Mouse (Mus musculus) cerebellum, adult 2 months (tissue): ENCODE results near the gene Asz1. TPM values are rescaled to one million over a fixed set of nuclear protein-coding genes. Genes with fewer than 3 reads are reported as not detected.

Experiments
- DNase-seq, 2 experiments: peaks; one replicate each; pipeline ENCODE4 v3.0.0; 2021
- H3K27ac ChIP-seq: fragments of 200-500 bp; 2 replicates; pipeline ENCODE4 v1.5.1; 2012; ENCODE audit warnings: low read length, control low read depth, inconsistent platforms; ENCODE audit not compliant: insufficient read depth
- H3K27me3 ChIP-seq: fragments of 200-500 bp; 2 replicates; pipeline ENCODE4 v1.6.1; 2012; ENCODE audit warnings: inconsistent platforms, mild to moderate bottlenecking, low read length, moderate library complexity; ENCODE audit not compliant: control insufficient read depth, insufficient read depth
- H3K4me1 ChIP-seq: fragments of 200-500 bp; 2 replicates; pipeline ENCODE4 v1.6.1; 2011; ENCODE audit warnings: low read length; ENCODE audit not compliant: control insufficient read depth, insufficient read depth
- H3K4me3 ChIP-seq: fragments of 200-500 bp; replicated peaks from 2 replicates; pipeline ENCODE3; 2011; ENCODE audit warnings: mild to moderate bottlenecking, low read depth, low read length, control low read depth; ENCODE audit not compliant: insufficient read depth
- CTCF ChIP-seq: fragments of 200-500 bp; IDR thresholded peaks from 2 replicates; pipeline ENCODE4 v1.5.1; 2011; ENCODE audit warnings: low read depth, mild to moderate bottlenecking, control low read depth, low read length, moderate library complexity, borderline replicate concordance; ENCODE audit not compliant: insufficient read depth
- POLR2A ChIP-seq: fragments of 200-500 bp; IDR thresholded peaks from 2 replicates; pipeline ENCODE4 v1.6.1; 2011; ENCODE audit warnings: low read length, control low read depth, borderline replicate concordance; ENCODE audit not compliant: insufficient read depth
- WGBS: fragments of 180-500 bp; shearing (Covaris S2); methylation state at CpG from one replicate; pipeline ENCODE4 v1.1.7; 2018; 5-methylcytosine and 5-hydroxymethylcytosine counted together
- polyA plus RNA-seq: library from polyadenylated mRNA; depleted of rRNA; stranded (reverse); fragments of >200 nt; gene quantifications from 2 replicates; pipeline ENCODE4 v1.2.3, GENCODE M21; 2012

Gene Asz1
- polyA plus RNA-seq, 1 experiment = not detected

DNA sequence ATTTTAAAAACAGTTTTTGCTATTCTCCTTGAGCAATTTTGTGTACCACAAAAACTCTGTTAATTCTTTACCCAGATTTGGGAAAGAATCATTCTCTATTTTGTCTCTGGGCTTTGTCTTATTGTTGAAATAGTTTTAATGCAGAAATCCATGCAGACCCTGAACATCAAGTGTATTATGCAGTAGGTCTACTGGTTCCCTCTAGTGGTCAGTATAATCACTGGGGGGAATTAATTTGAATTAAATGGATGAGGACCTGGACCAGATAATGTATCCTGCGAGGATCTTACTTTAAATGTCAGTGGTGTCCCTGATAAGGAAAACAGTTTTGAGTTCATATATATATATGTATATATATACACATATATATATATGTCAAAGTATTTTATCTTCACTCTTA, 30.2 kb downstream of the Asz1 start:
- Histone ChIP-seq H3K27ac (no peak overlapping the region), H3K4me1 (no peaks in the 10 kb centered on the region), H3K27me3 (no peaks in the 10 kb centered on the region), H3K4me3 (no peak overlapping the region)
- DNase-seq = no peak
- TF ChIP-seq CTCF (no peak), POLR2A (no peak)
- 17% methylated on average over 1 of the region's 1 CpGs for WGBS

DNA sequence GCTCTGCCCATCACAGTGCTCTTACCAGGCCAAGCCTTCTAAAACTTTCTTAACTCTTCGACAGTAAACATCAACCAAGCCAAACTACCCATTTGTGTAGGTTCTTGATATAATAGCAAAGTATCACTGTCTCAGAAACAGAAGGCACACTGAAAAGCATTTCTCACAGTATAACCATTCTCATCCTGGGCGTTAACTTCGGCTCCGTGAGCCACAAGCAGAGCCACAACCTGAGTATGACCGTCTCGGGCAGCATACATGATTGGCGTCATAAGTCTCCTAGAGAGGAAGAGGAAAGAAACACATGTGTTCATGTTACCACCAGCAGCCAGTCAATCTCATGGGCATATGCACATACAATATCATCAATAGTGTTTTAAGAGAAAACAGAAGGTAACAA, 31.9 kb downstream of the Asz1 start:
- no peaks in the 10 kb centered on the region for H3K4me1 ChIP-seq
- H3K4me3 ChIP-seq = no peak overlapping the region
- H3K27ac ChIP-seq = no peak overlapping the region
- 77% methylated on average over 7 of the region's 7 CpGs for WGBS
- TF ChIP-seq CTCF (no peak), POLR2A (no peak)
- no peaks in the 10 kb centered on the region for H3K27me3 ChIP-seq
- DNase-seq = no peak

DNA sequence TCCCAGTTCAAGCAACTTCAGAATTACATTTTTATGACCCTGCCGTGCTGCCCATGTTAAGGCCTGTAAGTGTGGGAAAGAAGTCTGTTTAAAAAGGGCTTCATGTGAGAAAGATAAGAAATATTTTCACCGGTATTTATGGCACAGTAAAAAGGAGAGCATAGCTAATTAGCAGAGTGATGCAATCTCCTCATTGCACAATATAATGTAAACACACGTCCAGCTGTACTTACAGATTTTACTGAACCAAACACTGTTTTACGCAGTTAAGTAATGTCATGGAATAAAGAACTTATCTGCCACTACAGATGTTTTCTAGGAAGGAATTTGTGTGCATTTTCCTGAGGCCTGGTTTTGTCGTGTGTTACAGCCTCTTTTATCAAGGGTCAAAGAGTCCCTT, 32.3 kb downstream of the Asz1 start:
- no peak for DNase-seq
- no peak overlapping the region for H3K27ac ChIP-seq
- no peaks in the 10 kb centered on the region for H3K4me1 ChIP-seq
- no peak overlapping the region for H3K4me3 ChIP-seq
- no peaks in the 10 kb centered on the region for H3K27me3 ChIP-seq
- TF ChIP-seq POLR2A = no peak
- TF ChIP-seq CTCF = no peak
- 71% methylated on average over 5 of the region's 5 CpGs for WGBS

DNA sequence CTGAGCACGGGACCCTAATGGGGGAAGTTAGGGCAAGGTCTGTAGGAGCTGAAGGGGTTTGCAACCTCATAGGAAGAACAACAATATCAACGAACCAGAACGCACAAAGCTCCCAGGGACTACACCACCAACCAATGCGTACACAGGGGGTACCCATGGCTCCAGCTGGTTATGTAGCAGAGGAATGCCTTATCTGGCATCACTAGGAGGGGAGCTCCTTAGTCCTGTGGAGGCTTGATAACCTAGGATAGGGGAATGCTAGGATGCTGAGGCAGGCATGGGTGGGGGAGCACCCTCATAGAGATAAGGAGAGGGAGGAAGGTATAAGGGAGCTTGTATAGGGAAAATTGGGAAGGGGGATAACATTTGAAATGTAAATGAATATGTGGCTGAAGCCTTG, 51.0 kb downstream of the Asz1 start:
- Histone ChIP-seq H3K4me3 (no peak overlapping the region), H3K27me3 (no peaks in the 10 kb centered on the region), H3K27ac (no peak overlapping the region), H3K4me1 (no peaks in the 10 kb centered on the region)
- TF ChIP-seq POLR2A (no peak), CTCF (no peak)
- DNase-seq = no peak
- 87% methylated on average over 4 of the region's 4 CpGs for WGBS

DNA sequence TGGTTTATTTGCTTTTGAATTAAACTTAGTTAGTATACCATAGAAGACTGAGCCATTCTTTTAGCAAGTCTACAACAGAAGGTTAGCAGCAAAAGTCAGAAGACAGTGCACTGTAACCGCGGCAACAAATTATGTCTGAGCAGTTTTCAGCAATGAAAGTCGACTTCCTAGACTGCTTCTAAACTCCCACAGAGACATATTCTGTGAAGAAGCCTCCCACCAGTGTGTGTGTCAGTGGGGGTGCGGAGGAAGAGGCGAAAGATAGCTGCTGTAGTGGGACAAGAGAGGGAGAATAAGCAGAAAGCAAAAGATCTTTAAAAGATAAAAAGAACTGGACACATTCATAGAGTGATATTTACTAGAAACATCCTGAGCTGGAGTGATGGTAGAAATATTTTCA, 57.2 kb downstream of the Asz1 start:
- TF ChIP-seq CTCF (no peak), POLR2A (no peak)
- H3K27ac ChIP-seq = no peak overlapping the region
- WGBS = 19% methylated on average over 5 of the region's 5 CpGs
- H3K4me1 ChIP-seq = no peaks in the 10 kb centered on the region
- no peak overlapping the region for H3K4me3 ChIP-seq
- DNase-seq = no peak
- H3K27me3 ChIP-seq = no peaks in the 10 kb centered on the region

DNA sequence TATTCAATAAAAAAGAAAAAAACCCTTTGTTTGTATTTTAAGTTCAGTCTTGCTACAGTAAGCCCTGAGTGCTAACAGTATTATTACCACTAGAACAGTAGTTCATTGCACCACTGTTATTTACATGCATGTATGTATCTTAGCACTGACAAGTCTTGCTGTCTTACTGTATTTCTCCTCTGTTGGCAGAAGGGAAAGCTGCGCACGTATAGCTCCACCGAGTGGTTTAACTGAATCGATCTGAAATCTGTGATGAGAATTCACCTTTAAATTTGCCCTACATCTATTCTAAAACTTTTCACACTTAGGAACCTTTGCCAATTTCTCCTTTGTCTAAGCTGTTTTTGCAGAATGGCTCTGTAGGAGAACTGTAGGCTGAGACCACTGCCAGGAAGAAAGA, 64.6 kb downstream of the Asz1 start:
- H3K4me1 ChIP-seq = no peaks in the 10 kb centered on the region
- DNase-seq = no peak
- 70% methylated on average over 4 of the region's 4 CpGs for WGBS
- H3K4me3 ChIP-seq = no peak overlapping the region
- no peak overlapping the region for H3K27ac ChIP-seq
- no peak for TF ChIP-seq POLR2A
- no peak for TF ChIP-seq CTCF
- no peaks in the 10 kb centered on the region for H3K27me3 ChIP-seq

DNA sequence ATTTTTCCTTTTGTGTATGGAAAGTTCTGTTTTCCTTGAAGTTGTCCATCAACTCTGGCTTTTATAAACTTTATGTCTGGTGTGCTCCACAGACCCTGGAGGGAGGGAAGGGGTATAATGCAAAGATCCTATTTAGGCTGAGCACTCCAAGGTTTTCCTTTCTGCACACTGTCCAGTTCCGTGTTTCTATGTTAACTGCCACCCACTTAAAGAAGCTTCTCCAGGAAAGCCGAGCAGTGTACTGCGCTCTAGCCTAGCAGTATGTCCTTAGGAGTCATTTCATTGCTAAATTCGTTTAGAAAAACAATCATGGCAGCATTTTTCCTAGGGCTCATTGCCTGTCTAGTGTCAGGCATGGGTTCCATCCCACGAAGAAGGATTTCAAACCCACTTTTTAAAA, 65.7 kb downstream of the Asz1 start:
- 79% methylated on average over 5 of the region's 5 CpGs for WGBS
- Histone ChIP-seq H3K27me3 (no peaks in the 10 kb centered on the region), H3K27ac (no peak overlapping the region), H3K4me1 (no peaks in the 10 kb centered on the region), H3K4me3 (no peak overlapping the region)
- DNase-seq = no peak
- no peak for TF ChIP-seq CTCF
- no peak for TF ChIP-seq POLR2A

DNA sequence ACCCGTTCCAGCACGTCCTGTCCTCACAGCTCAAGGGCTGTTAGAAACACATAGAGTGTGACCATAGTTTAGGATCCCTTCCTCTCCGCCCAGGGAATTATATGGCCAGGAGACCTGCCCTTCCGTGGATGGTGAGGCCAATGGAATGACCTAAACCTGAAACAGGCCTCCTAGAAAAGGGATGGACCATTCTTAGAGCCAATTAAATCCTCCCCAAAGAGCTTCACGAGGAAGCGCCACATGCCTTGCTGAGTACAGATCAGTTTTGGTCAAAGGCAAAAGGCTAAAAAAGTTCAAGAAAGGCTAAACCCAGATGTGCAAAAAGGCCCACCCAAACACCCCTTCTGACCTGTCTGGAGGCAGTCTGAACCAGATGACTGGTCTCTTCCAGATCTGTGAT, 76.6 kb downstream of the Asz1 start:
- H3K4me3 ChIP-seq = no peak overlapping the region
- 43% methylated on average over 6 of the region's 6 CpGs for WGBS

DNA sequence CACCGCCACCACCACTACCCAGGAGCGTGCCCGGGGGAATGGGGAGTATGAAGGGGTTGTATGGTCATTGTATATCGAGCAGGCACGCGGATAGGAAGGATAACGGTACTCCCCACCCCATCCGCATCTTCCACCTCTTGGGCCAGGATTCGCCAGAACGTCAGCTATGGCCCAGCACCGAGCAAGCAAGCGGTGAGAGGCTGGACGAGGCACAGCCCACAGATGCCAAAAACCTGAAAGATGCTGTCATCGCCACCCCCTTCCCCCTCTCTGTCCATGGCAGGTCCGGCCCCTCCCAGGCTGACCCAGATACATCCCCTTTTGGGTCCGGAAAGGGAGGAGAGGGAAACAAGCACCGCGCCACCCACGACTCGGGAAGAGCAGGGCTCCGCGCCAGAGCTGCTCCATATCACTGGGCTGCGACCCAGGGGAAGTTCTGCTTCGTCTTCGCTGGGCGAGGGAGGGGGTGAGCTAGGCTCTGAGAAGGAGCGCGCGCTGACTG, 77.3 kb downstream of the Asz1 start:
- Histone ChIP-seq H3K4me3 (peak overlapping the region; percentile 43), H3K27ac (no peak overlapping the region), H3K27me3 (peaks cover 3% of the 10 kb centered on the region; the same call in 1 of the 2 replicates), H3K4me1 (peaks cover 10% of the 10 kb centered on the region)
- no peak for TF ChIP-seq CTCF
- no peak for TF ChIP-seq POLR2A
- peak; percentile 12 to 17 for DNase-seq
- WGBS = under 1% methylated on average over 29 of the region's 29 CpGs

More for the DNA sequence above, 76.6 kb downstream of the Asz1 start:
- no peak overlapping the region for H3K27ac ChIP-seq
- H3K27me3 ChIP-seq = peaks cover 3% of the 10 kb centered on the region; the same call in 1 of the 2 replicates
- TF ChIP-seq POLR2A = no peak
- TF ChIP-seq CTCF = no peak
- H3K4me1 ChIP-seq = peaks cover 10% of the 10 kb centered on the region
- no peak for DNase-seq
